Mouse (Mus musculus): ENCODE results near the gene Tspan14. TPM values are rescaled to one million over a fixed set of nuclear protein-coding genes. Genes with fewer than 3 reads are reported as not detected.

Gene Tspan14
- polyA plus RNA-seq, 1 experiment, result 94.2 TPM

GRCm38 (mm10) chr14:40931115-40931829 lies 35.3 kb downstream of the Tspan14 start:
- TF ChIP-seq CTCF (IDR thresholded peaks at IDR 0.05; ENCODE audit: insufficient read depth, low read length) (no peak), POLR2A (IDR thresholded peaks at IDR 0.05; ENCODE audit: borderline replicate concordance, extremely low read depth, low read depth, low read length) (no peak)
- Histone ChIP-seq H3K4me1 (ENCODE audit: control insufficient read depth, insufficient read depth, low read length) (peaks cover 53% of the 10 kb centered on the region), H3K4me3 (replicated peaks; ENCODE audit: extremely low read depth, low read depth, low read length) (no peak overlapping the region)
- no peak for DNase-seq
- 30% methylated on average over 3 of the region's 3 CpGs for WGBS

- no peak for DNase-seq
- no peak overlapping the region for H3K4me3 ChIP-seq (replicated peaks; ENCODE audit: extremely low read depth, low read depth, low read length)
- TF ChIP-seq POLR2A (IDR thresholded peaks at IDR 0.05; ENCODE audit: borderline replicate concordance, extremely low read depth, low read depth, low read length) (no peak), CTCF (IDR thresholded peaks at IDR 0.05; ENCODE audit: insufficient read depth, low read length) (no peak)
- WGBS, result 64% methylated on average over 2 of the region's 2 CpGs
- H3K4me1 ChIP-seq (ENCODE audit: control insufficient read depth, insufficient read depth, low read length), result peaks cover 42% of the 10 kb centered on the region
Observed at GRCm38 (mm10) chr14:40929943-40930342, 36.7 kb downstream of the Tspan14 start.

- WGBS, result 63% methylated on average over 5 of the region's 5 CpGs
- H3K4me3 ChIP-seq (replicated peaks; ENCODE audit: extremely low read depth, low read depth, low read length), result no peak overlapping the region
- DNase-seq, result no peak
- H3K4me1 ChIP-seq (ENCODE audit: control insufficient read depth, insufficient read depth, low read length), result peaks cover 45% of the 10 kb centered on the region
- TF ChIP-seq POLR2A (IDR thresholded peaks at IDR 0.05; ENCODE audit: borderline replicate concordance, extremely low read depth, low read depth, low read length) (no peak), CTCF (IDR thresholded peaks at IDR 0.05; ENCODE audit: insufficient read depth, low read length) (no peak)
Observed at GRCm38 (mm10) chr14:40928897-40929296, 37.7 kb downstream of the Tspan14 start.

- TF ChIP-seq POLR2A (IDR thresholded peaks at IDR 0.05; ENCODE audit: borderline replicate concordance, extremely low read depth, low read depth, low read length) (no peak), CTCF (IDR thresholded peaks at IDR 0.05; ENCODE audit: insufficient read depth, low read length) (no peak)
- 42% methylated on average over 2 of the region's 2 CpGs for WGBS
- DNase-seq, result no peak
- Histone ChIP-seq H3K4me3 (replicated peaks; ENCODE audit: extremely low read depth, low read depth, low read length) (no peak overlapping the region), H3K4me1 (ENCODE audit: control insufficient read depth, insufficient read depth, low read length) (peaks cover 38% of the 10 kb centered on the region)
Observed at GRCm38 (mm10) chr14:40927041-40927440, 39.6 kb downstream of the Tspan14 start.

- Histone ChIP-seq H3K4me1 (ENCODE audit: control insufficient read depth, insufficient read depth, low read length) (peaks cover 23% of the 10 kb centered on the region), H3K4me3 (replicated peaks; ENCODE audit: extremely low read depth, low read depth, low read length) (no peak overlapping the region)
- no peak for DNase-seq
- 22% methylated on average over 10 of the region's 10 CpGs for WGBS
- TF ChIP-seq CTCF (IDR thresholded peaks at IDR 0.05; ENCODE audit: insufficient read depth, low read length) (no peak), POLR2A (IDR thresholded peaks at IDR 0.05; ENCODE audit: borderline replicate concordance, extremely low read depth, low read depth, low read length) (no peak)
Observed at GRCm38 (mm10) chr14:40924378-40925113, 42.1 kb downstream of the Tspan14 start.

- no peak for DNase-seq
- H3K4me3 ChIP-seq (replicated peaks; ENCODE audit: extremely low read depth, low read depth, low read length), result no peak overlapping the region
- no peak for TF ChIP-seq POLR2A (IDR thresholded peaks at IDR 0.05; ENCODE audit: borderline replicate concordance, extremely low read depth, low read depth, low read length)
- TF ChIP-seq CTCF (IDR thresholded peaks at IDR 0.05; ENCODE audit: insufficient read depth, low read length), result no peak
- H3K4me1 ChIP-seq (ENCODE audit: control insufficient read depth, insufficient read depth, low read length), result peaks cover 8% of the 10 kb centered on the region
- 92% methylated on average over 1 of the region's 1 CpGs for WGBS
Observed at GRCm38 (mm10) chr14:40921241-40921640, 45.4 kb downstream of the Tspan14 start.

GRCm38 (mm10) chr14:40919521-40919920 lies 47.1 kb downstream of the Tspan14 start:
- WGBS, result 62% methylated on average over 7 of the region's 7 CpGs
- no peak for TF ChIP-seq POLR2A (IDR thresholded peaks at IDR 0.05; ENCODE audit: borderline replicate concordance, extremely low read depth, low read depth, low read length)
- TF ChIP-seq CTCF (IDR thresholded peaks at IDR 0.05; ENCODE audit: insufficient read depth, low read length), result no peak
- DNase-seq, result no peak

GRCm38 (mm10) chr14:40918477-40918876 lies 48.1 kb downstream of the Tspan14 start:
- WGBS, result 55% methylated on average over 5 of the region's 7 CpGs
- Histone ChIP-seq H3K4me1 (ENCODE audit: control insufficient read depth, insufficient read depth, low read length) (peaks cover 3% of the 10 kb centered on the region; the same call in 1 of the 2 replicates), H3K4me3 (replicated peaks; ENCODE audit: extremely low read depth, low read depth, low read length) (no peak overlapping the region)
- TF ChIP-seq POLR2A (IDR thresholded peaks at IDR 0.05; ENCODE audit: borderline replicate concordance, extremely low read depth, low read depth, low read length) (no peak), CTCF (IDR thresholded peaks at IDR 0.05; ENCODE audit: insufficient read depth, low read length) (no peak)
- no peak for DNase-seq

More at GRCm38 (mm10) chr14:40919521-40919920, 47.1 kb downstream of the Tspan14 start:
- Histone ChIP-seq H3K4me1 (ENCODE audit: control insufficient read depth, insufficient read depth, low read length) (peaks cover 6% of the 10 kb centered on the region), H3K4me3 (replicated peaks; ENCODE audit: extremely low read depth, low read depth, low read length) (no peak overlapping the region)

- TF ChIP-seq POLR2A (IDR thresholded peaks at IDR 0.05; ENCODE audit: borderline replicate concordance, extremely low read depth, low read depth, low read length) (no peak), CTCF (IDR thresholded peaks at IDR 0.05; ENCODE audit: insufficient read depth, low read length) (peak; percentile 99)
- no peak overlapping the region for H3K4me3 ChIP-seq (replicated peaks; ENCODE audit: extremely low read depth, low read depth, low read length)
- WGBS, result 0% methylated on average over 1 of the region's 1 CpGs
- H3K4me1 ChIP-seq (ENCODE audit: control insufficient read depth, insufficient read depth, low read length), result peaks cover 3% of the 10 kb centered on the region; the same call in 1 of the 2 replicates
- peak; percentile 94 for DNase-seq
Observed at GRCm38 (mm10) chr14:40917632-40918031, 49.0 kb downstream of the Tspan14 start.

Data from lung, adult 2 months (tissue).